Mouse (Mus musculus): ENCODE measurements around the gene Gm4881. TPM values are rescaled to one million over a fixed set of nuclear protein-coding genes. Genes with fewer than 3 reads are reported as not detected.

Gene Gm4881
- total RNA-seq, 2 experiments from 2014 or later = not detected

DNA sequence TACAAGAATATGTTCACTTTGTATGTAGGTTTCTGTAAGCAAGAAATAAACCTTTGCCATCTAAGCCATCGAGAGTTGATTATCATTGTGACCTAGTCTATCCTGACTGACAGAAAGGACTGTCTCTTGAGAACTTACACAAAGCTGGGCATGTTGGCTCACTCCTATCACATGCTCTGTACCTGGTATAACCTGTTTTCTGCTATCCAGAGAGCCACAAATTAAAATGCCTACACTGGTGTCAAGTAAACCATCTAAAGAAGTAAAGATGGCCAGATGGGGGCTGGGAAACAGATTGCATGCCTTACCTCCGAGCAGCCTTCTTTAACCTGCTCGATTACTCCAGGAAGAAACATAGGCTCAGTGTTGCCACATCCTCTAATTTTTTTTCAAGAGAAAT lies 66.7 kb downstream of the Gm4881 start:
- ATAC-seq (replicated peaks; ENCODE audit: low FRiP score, poor library complexity, severe bottlenecking) = no peak

Other genes with a start within 250 kb of the Gm4881 start
- gene BC049730, start 235.3 kb downstream of the Gm4881 start, total RNA-seq (2015; ENCODE audit: low replicate concordance) = not detected in 2 replicates
- not detected in 2 replicates for gene BC049730, start 235.3 kb downstream of the Gm4881 start, total RNA-seq (2017; ENCODE audit: low replicate concordance)
- not detected in 2 replicates for gene Gm4763, start 217.6 kb downstream of the Gm4881 start, total RNA-seq (2015; ENCODE audit: low replicate concordance)
- gene Gm4763, start 217.6 kb downstream of the Gm4881 start, total RNA-seq (2017; ENCODE audit: low replicate concordance) = not detected in 2 replicates
- 39.4 and 55.5 TPM in 2 replicates for gene Cd177, start 184.2 kb downstream of the Gm4881 start, total RNA-seq (2015; ENCODE audit: low replicate concordance)
- gene Cd177, start 184.2 kb downstream of the Gm4881 start, total RNA-seq (2017; ENCODE audit: low replicate concordance) = 37.9 and 49.0 TPM in 2 replicates
- 6.8 and 7.1 TPM in 2 replicates for gene Ceacam10, start 167.3 kb downstream of the Gm4881 start, total RNA-seq (2015; ENCODE audit: low replicate concordance)
- gene Ceacam10, start 167.3 kb downstream of the Gm4881 start, total RNA-seq (2017; ENCODE audit: low replicate concordance) = 1.7 TPM in 1 of 2 replicates, not detected in the other
- gene Gm9844, start 82.3 kb downstream of the Gm4881 start, total RNA-seq (2015; ENCODE audit: low replicate concordance) = not detected in 2 replicates
- 0.90 and 3.6 TPM in 2 replicates for gene Gm9844, start 82.3 kb downstream of the Gm4881 start, total RNA-seq (2017; ENCODE audit: low replicate concordance)
- gene Lypd4, start 74.6 kb downstream of the Gm4881 start, total RNA-seq (2015; ENCODE audit: low replicate concordance) = not detected in 2 replicates
- gene Lypd4, start 74.6 kb downstream of the Gm4881 start, total RNA-seq (2017; ENCODE audit: low replicate concordance) = not detected in 2 replicates
- gene Dmrtc2, start 74.4 kb downstream of the Gm4881 start, total RNA-seq (2015; ENCODE audit: low replicate concordance) = not detected in 2 replicates
- gene Dmrtc2, start 74.4 kb downstream of the Gm4881 start, total RNA-seq (2017; ENCODE audit: low replicate concordance) = not detected in 2 replicates
- 818 and 840 TPM in 2 replicates for gene Rps19, start 60.1 kb downstream of the Gm4881 start, total RNA-seq (2015; ENCODE audit: low replicate concordance)
- gene Rps19, start 60.1 kb downstream of the Gm4881 start, total RNA-seq (2017; ENCODE audit: low replicate concordance) = 217 and 310 TPM in 2 replicates
- 56.2 and 74.6 TPM in 2 replicates for gene Cd79a, start 47.1 kb downstream of the Gm4881 start, total RNA-seq (2015; ENCODE audit: low replicate concordance)
- gene Cd79a, start 47.1 kb downstream of the Gm4881 start, total RNA-seq (2017; ENCODE audit: low replicate concordance) = 12.7 and 14.7 TPM in 2 replicates
- 36.4 and 59.1 TPM in 2 replicates for gene Arhgef1, start 41.6 kb downstream of the Gm4881 start, total RNA-seq (2015; ENCODE audit: low replicate concordance)
- gene Arhgef1, start 41.6 kb downstream of the Gm4881 start, total RNA-seq (2017; ENCODE audit: low replicate concordance) = 35.8 and 40.3 TPM in 2 replicates
- gene Rabac1, start 28.3 kb upstream of the Gm4881 start, total RNA-seq (2015; ENCODE audit: low replicate concordance) = 8.3 and 8.8 TPM in 2 replicates
- gene Rabac1, start 28.3 kb upstream of the Gm4881 start, total RNA-seq (2017; ENCODE audit: low replicate concordance) = 7.3 and 18.0 TPM in 2 replicates
- 5.4 and 15.1 TPM in 2 replicates for gene Atp1a3, start 61.5 kb upstream of the Gm4881 start, total RNA-seq (2015; ENCODE audit: low replicate concordance)
- 3.3 TPM in 1 of 2 replicates, not detected in the other for gene Atp1a3, start 61.5 kb upstream of the Gm4881 start, total RNA-seq (2017; ENCODE audit: low replicate concordance)
- gene Grik5, start 127.9 kb upstream of the Gm4881 start, total RNA-seq (2015; ENCODE audit: low replicate concordance) = 5.4 and 12.3 TPM in 2 replicates
- gene Grik5, start 127.9 kb upstream of the Gm4881 start, total RNA-seq (2017; ENCODE audit: low replicate concordance) = 2.2 and 3.7 TPM in 2 replicates
- 7.5 and 7.6 TPM in 2 replicates for gene Zfp574, start 128.1 kb upstream of the Gm4881 start, total RNA-seq (2015; ENCODE audit: low replicate concordance)
- gene Zfp574, start 128.1 kb upstream of the Gm4881 start, total RNA-seq (2017; ENCODE audit: low replicate concordance) = 4.5 and 6.0 TPM in 2 replicates
- gene Pou2f2, start 235.2 kb upstream of the Gm4881 start, total RNA-seq (2015; ENCODE audit: low replicate concordance) = 4.2 and 6.1 TPM in 2 replicates
- gene Pou2f2, start 235.2 kb upstream of the Gm4881 start, total RNA-seq (2017; ENCODE audit: low replicate concordance) = 1.6 and 2.7 TPM in 2 replicates

All from erythroid progenitor cell, adult 5-6 weeks (primary cell).